ENCODE assay signal across 8 mouse cellular contexts in genomic region chr12:10589537-10589936, GRCm38 (mm10).
DNase-seq lines count a peak whose midpoint lies in the region; ATAC-seq lines count a peak whose summit lies in the region.

No protein-coding gene starts in this region.

- no peaks in the 10 kb centered on the region for H3K4me1 ChIP-seq in midbrain, embryonic 15.5 days
- H3K4me1 ChIP-seq in stomach, embryonic 14.5 days (ENCODE audit: control insufficient read depth, insufficient read depth, low read length): no peaks in the 10 kb centered on the region

- no peak overlapping the region for H3K4me3 ChIP-seq in midbrain, embryonic 15.5 days
- H3K4me3 ChIP-seq in stomach, embryonic 14.5 days (ENCODE audit: low read depth, low read length): no peak overlapping the region

- no peak overlapping the region for H3K4me2 ChIP-seq in midbrain, embryonic 15.5 days
- H3K4me2 ChIP-seq in stomach, embryonic 14.5 days (replicated peaks; ENCODE audit: low read depth, low read length): no peak overlapping the region

- no peaks in the 10 kb centered on the region for H3K9me3 ChIP-seq in midbrain, embryonic 15.5 days
- H3K9me3 ChIP-seq in stomach, embryonic 14.5 days (ENCODE audit: control insufficient read depth, low read depth, low read length): no peaks in the 10 kb centered on the region

- DNase-seq in 3134 (ENCODE audit: extremely low read depth, insufficient read length, low spot score): peak; percentile 67
- DNase-seq in embryo, embryonic 10 days (ENCODE audit: low spot score): peak; percentile 90
- DNase-seq in gastrocnemius, postnatal 10 days: peak; percentile 60
- peak; percentile 51 for DNase-seq in kidney, adult 18-20 months
- peak; percentile 38 to 71 for DNase-seq in left cerebral cortex, postnatal 36 days (ENCODE audit: low spot score in 2 of 2)

- intact Hi-C loops in left cerebral cortex, postnatal 36 days (cut with DNase I): loop anchor here (1.0 kb wide), 1 partner anchor 1537 kb away; no protein-coding TSS in a partner anchor

- no peak overlapping the region for H3K27ac ChIP-seq in midbrain, embryonic 15.5 days
- H3K27ac ChIP-seq in stomach, embryonic 14.5 days (ENCODE audit: low read length): no peak overlapping the region

- H3K9ac ChIP-seq in midbrain, embryonic 15.5 days: no peak overlapping the region
- no peak overlapping the region for H3K9ac ChIP-seq in stomach, embryonic 14.5 days (replicated peaks; ENCODE audit: low read depth, low read length)

- ATAC-seq in activated CD4-positive, CD25-positive, alpha-beta regulatory T cell, adult 4 months: peak; percentile 23
- ATAC-seq in midbrain, embryonic 15.5 days (replicated peaks): peak; percentile 96
- ATAC-seq in stomach, embryonic 14.5 days (ENCODE audit: insufficient number of reproducible peaks, insufficient read depth, low FRiP score, low read depth): peak; percentile 80; the same call in 1 of the 2 replicates

- H3K36me3 ChIP-seq in midbrain, embryonic 15.5 days (replicated peaks): no peaks in the 10 kb centered on the region
- no peaks in the 10 kb centered on the region for H3K36me3 ChIP-seq in stomach, embryonic 14.5 days (ENCODE audit: control insufficient read depth, insufficient read depth, low read length)

- no peaks in the 10 kb centered on the region for H3K27me3 ChIP-seq in midbrain, embryonic 15.5 days (replicated peaks)
- no peaks in the 10 kb centered on the region for H3K27me3 ChIP-seq in stomach, embryonic 14.5 days (ENCODE audit: control insufficient read depth, insufficient read depth, low read length)

- WGBS in midbrain, embryonic 15.5 days: 35% methylated on average over 8 of the region's 8 CpGs
- WGBS in stomach, embryonic 14.5 days: 26% methylated on average over 8 of the region's 8 CpGs

Comparison
In these comparisons a context has a peak if more than half of its experiments do, and no peak if none do; other contexts are left out.
1. ATAC-seq: peak in every context shown above with its lines; median percentile 96 in midbrain, embryonic 15.5 days; 80 in stomach, embryonic 14.5 days; 23 in activated CD4-positive, CD25-positive, alpha-beta regulatory T cell, adult 4 months.